Mouse (Mus musculus) intestine, embryonic 14.5 days (tissue): ENCODE results near the gene Ptges3. TPM values are rescaled to one million over a fixed set of nuclear protein-coding genes. Genes with fewer than 3 reads are reported as not detected.
A peak's percentile ranks its signal among the peaks of the same experiment; 100 is the strongest.
"Not testable (repeated sequence)": the region's sequence is repeated elsewhere in the genome, so short reads cannot be mapped to it uniquely, and the experiment has no call there.

Experiments used
- ATAC-seq: fragments of 200-750 bp; cut with Nextera tagmentation; replicated peaks from 2 replicates; pipeline ENCODE4 v1.8.0; 2017; ENCODE audit warnings: low read depth, moderate number of reproducible peaks, moderate TSS enrichment, moderate library complexity; ENCODE audit not compliant: low FRiP score, low TSS enrichment
- DNase-seq: peaks from one replicate; pipeline ENCODE4 v3.0.0-alpha.2; 2018; ENCODE audit warnings: low spot score
- H3K27ac ChIP-seq: fragments of 300-500 bp; sonication (generic); 2 replicates; pipeline ENCODE4 v1.5.1; 2014; ENCODE audit warnings: low read depth, mild to moderate bottlenecking, control low read depth
- H3K27me3 ChIP-seq: fragments of 300-500 bp; sonication (generic); replicated peaks from 2 replicates; pipeline ENCODE4 v1.6.1; 2014; ENCODE audit warnings: low read length, control low read depth; ENCODE audit not compliant: control insufficient read depth, insufficient read depth
- H3K36me3 ChIP-seq: fragments of 300-500 bp; sonication (generic); 2 replicates; pipeline ENCODE4 v1.6.1; 2014; ENCODE audit warnings: low read length, control low read depth; ENCODE audit not compliant: control insufficient read depth, insufficient read depth
- H3K4me1 ChIP-seq: fragments of 300-500 bp; sonication (generic); replicated peaks from 2 replicates; pipeline ENCODE4 v1.6.1; 2014; ENCODE audit warnings: low read length, control low read depth, mixed read lengths; ENCODE audit not compliant: control insufficient read depth, insufficient read depth
- H3K4me2 ChIP-seq: fragments of 300-500 bp; sonication (generic); 2 replicates; pipeline ENCODE4 v1.6.1; 2014; ENCODE audit warnings: low read length
- H3K4me3 ChIP-seq: fragments of 300-500 bp; sonication (generic); 2 replicates; pipeline ENCODE4 v1.5.1; 2014; ENCODE audit warnings: low read depth, low read length, control low read depth, mixed read lengths
- H3K9ac ChIP-seq: fragments of 300-500 bp; sonication (generic); 2 replicates; pipeline ENCODE4 v1.6.1; 2014; ENCODE audit warnings: mild to moderate bottlenecking, low read length
- H3K9me3 ChIP-seq: fragments of 300-500 bp; sonication (generic); 2 replicates; pipeline ENCODE4 v1.6.1; 2016; ENCODE audit warnings: low read length, control low read depth; ENCODE audit not compliant: control insufficient read depth
- WGBS: fragments of 180-500 bp; shearing (Covaris S2); extraction: QIAGEN DNeasy Blood & Tissue Kit; methylation state at CpG from one replicate; pipeline ENCODE4 v1.1.7; 2014; 5-methylcytosine and 5-hydroxymethylcytosine counted together
- polyA plus RNA-seq: library from polyadenylated mRNA; unstranded; fragments of >200 nt; fragmentation: Nextera tagmentation; extraction: Ambion mirVana; gene quantifications from 2 replicates; pipeline ENCODE4 v1.2.1, GENCODE M21; 2014

Gene Ptges3
- polyA plus RNA-seq, 1 experiment from 2014 or later, result 489 TPM

- no peak overlapping the region for H3K27ac ChIP-seq
- ATAC-seq, result no peak
- DNase-seq, result no peak
- H3K9me3 ChIP-seq, result 0 out of 2 replicates have a peak, but pooled peaks cover 4% of the 10 kb centered on the region
- no peak overlapping the region for H3K4me3 ChIP-seq
- no peaks in the 10 kb centered on the region for H3K27me3 ChIP-seq
- WGBS, result 91% methylated on average over 5 of the region's 5 CpGs
- no peak overlapping the region for H3K9ac ChIP-seq
- peaks cover 5% of the 10 kb centered on the region; the same call in 1 of the 2 replicates for H3K4me1 ChIP-seq
- no peak overlapping the region for H3K4me2 ChIP-seq
- H3K36me3 ChIP-seq, result peaks cover 44% of the 10 kb centered on the region
These were observed 7.3 kb downstream of the Ptges3 start for GRCm38 (mm10) chr10:128066072-128066471.

GRCm38 (mm10) chr10:128069201-128069600 is 10.4 kb downstream of the Ptges3 start:
- H3K27me3 ChIP-seq, result no peaks in the 10 kb centered on the region
- no peak overlapping the region for H3K27ac ChIP-seq
- H3K4me3 ChIP-seq, result no peak overlapping the region
- H3K4me2 ChIP-seq, result no peak overlapping the region
- H3K9me3 ChIP-seq, result 0 out of 2 replicates have a peak, but pooled peaks cover 4% of the 10 kb centered on the region
- no peaks in the 10 kb centered on the region; the same call in 1 of the 2 replicates for H3K4me1 ChIP-seq
- WGBS, result 95% methylated on average over 4 of the region's 4 CpGs
- ATAC-seq (no peak), DNase-seq (no peak)
- peaks cover 57% of the 10 kb centered on the region for H3K36me3 ChIP-seq
- no peak overlapping the region for H3K9ac ChIP-seq

GRCm38 (mm10) chr10:128070432-128070831 is 11.7 kb downstream of the Ptges3 start:
- H3K4me3 ChIP-seq, H3K27ac ChIP-seq, H3K4me1 ChIP-seq, H3K4me2 ChIP-seq, H3K9me3 ChIP-seq, DNase-seq, H3K27me3 ChIP-seq, H3K9ac ChIP-seq, ATAC-seq: not testable (repeated sequence)
- 98% methylated on average over 2 of the region's 2 CpGs for WGBS
- H3K36me3 ChIP-seq, result peaks cover 69% of the 10 kb centered on the region

- H3K9me3 ChIP-seq, H3K27me3 ChIP-seq, H3K4me1 ChIP-seq, H3K27ac ChIP-seq, H3K9ac ChIP-seq, ATAC-seq, H3K4me2 ChIP-seq, DNase-seq, H3K4me3 ChIP-seq: not testable (repeated sequence)
- WGBS, result 79% methylated on average over 5 of the region's 5 CpGs
- H3K36me3 ChIP-seq, result peaks cover 39% of the 10 kb centered on the region
These were observed 19.5 kb downstream of the Ptges3 start for GRCm38 (mm10) chr10:128078269-128078668.

- DNase-seq, result no peak
- no peaks in the 10 kb centered on the region for H3K27me3 ChIP-seq
These were observed 21.7 kb downstream of the Ptges3 start for GRCm38 (mm10) chr10:128080496-128080895.

GRCm38 (mm10) chr10:128081807-128082476 is 23.2 kb downstream of the Ptges3 start:
- Histone ChIP-seq H3K36me3 (peaks cover 41% of the 10 kb centered on the region), H3K4me1 (peaks cover 13% of the 10 kb centered on the region; the same call in 1 of the 2 replicates), H3K9ac (peak overlapping the region; percentile 67), H3K27ac (peak overlapping the region; percentile 3; the same call in 1 of the 2 replicates), H3K4me2 (peak overlapping the region; percentile 68), H3K9me3 (no peaks in the 10 kb centered on the region), H3K4me3 (peak overlapping the region; percentile 100), H3K27me3 (no peaks in the 10 kb centered on the region)
- no peak for DNase-seq
- 49% methylated on average over 6 of the region's 6 CpGs for whole genome bisulfite sequencing
- ATAC-seq, result no peak

More at GRCm38 (mm10) chr10:128080496-128080895, 21.7 kb downstream of the Ptges3 start:
- no peak for ATAC-seq
- Histone ChIP-seq H3K27ac (no peak overlapping the region), H3K36me3 (peaks cover 32% of the 10 kb centered on the region), H3K4me1 (peaks cover 13% of the 10 kb centered on the region; the same call in 1 of the 2 replicates), H3K9ac (no peak overlapping the region), H3K9me3 (no peaks in the 10 kb centered on the region), H3K4me2 (no peak overlapping the region), H3K4me3 (no peak overlapping the region)
- WGBS, result 86% methylated on average over 1 of the region's 1 CpGs

GRCm38 (mm10) chr10:128082477-128082808 is 23.7 kb downstream of the Ptges3 start:
- Histone ChIP-seq H3K27me3 (no peaks in the 10 kb centered on the region), H3K4me3 (peak overlapping the region; percentile 100), H3K36me3 (peaks cover 41% of the 10 kb centered on the region), H3K9ac (peak overlapping the region; percentile 67), H3K4me1 (peaks cover 13% of the 10 kb centered on the region; the same call in 1 of the 2 replicates), H3K9me3 (no peaks in the 10 kb centered on the region), H3K27ac (peak overlapping the region; percentile 3; the same call in 1 of the 2 replicates), H3K4me2 (peak overlapping the region; percentile 68)
- 11% methylated on average over 9 of the region's 9 CpGs for WGBS
- DNase-seq, result no peak
- no peak for ATAC-seq

GRCm38 (mm10) chr10:128082880-128083421 is 24.2 kb downstream of the Ptges3 start, which contains the start of gene Atp5b:
Atp5b (plus strand) TSS chr10:128083273.
- DNase-seq (peak; percentile 94), ATAC-seq (peak; percentile 97)
- H3K4me2 ChIP-seq, result peak within 1 kb of the TSS; percentile 94
- H3K9ac ChIP-seq, result peak within 1 kb of the TSS; percentile 99
- H3K27me3 ChIP-seq, result no peaks in the 10 kb centered on the region
- peak within 1 kb of the TSS; percentile 87 for H3K27ac ChIP-seq
- peaks cover 13% of the 10 kb centered on the region; the same call in 1 of the 2 replicates for H3K4me1 ChIP-seq
- H3K4me3 ChIP-seq, result peak within 1 kb of the TSS; percentile 100
- H3K9me3 ChIP-seq, result no peaks in the 10 kb centered on the region
- peaks cover 41% of the 10 kb centered on the region for H3K36me3 ChIP-seq
- under 1% methylated on average over 34 of the region's 34 CpGs for WGBS
